Mouse (Mus musculus): ENCODE data around the gene Gm6710.
"Not testable (repeated sequence)": the region's sequence is repeated elsewhere in the genome, so short reads cannot be mapped to it uniquely, and the experiment has no call there.

Gm6710 gene

GRCm38 (mm10) chr2:175869024-175869423 lies at the start of gene Gm6710:
Gene Gm6710 (plus strand): TSS chr2:175869219.
- CTCF ChIA-PET, POLR2A ChIA-PET: not testable (repeated sequence)
